Mouse (Mus musculus): ENCODE results near the gene Fbxw11.
"Not testable (repeated sequence)": the region's sequence is repeated elsewhere in the genome, so short reads cannot be mapped to it uniquely, and the experiment has no call there.

Gene Fbxw11

DNA sequence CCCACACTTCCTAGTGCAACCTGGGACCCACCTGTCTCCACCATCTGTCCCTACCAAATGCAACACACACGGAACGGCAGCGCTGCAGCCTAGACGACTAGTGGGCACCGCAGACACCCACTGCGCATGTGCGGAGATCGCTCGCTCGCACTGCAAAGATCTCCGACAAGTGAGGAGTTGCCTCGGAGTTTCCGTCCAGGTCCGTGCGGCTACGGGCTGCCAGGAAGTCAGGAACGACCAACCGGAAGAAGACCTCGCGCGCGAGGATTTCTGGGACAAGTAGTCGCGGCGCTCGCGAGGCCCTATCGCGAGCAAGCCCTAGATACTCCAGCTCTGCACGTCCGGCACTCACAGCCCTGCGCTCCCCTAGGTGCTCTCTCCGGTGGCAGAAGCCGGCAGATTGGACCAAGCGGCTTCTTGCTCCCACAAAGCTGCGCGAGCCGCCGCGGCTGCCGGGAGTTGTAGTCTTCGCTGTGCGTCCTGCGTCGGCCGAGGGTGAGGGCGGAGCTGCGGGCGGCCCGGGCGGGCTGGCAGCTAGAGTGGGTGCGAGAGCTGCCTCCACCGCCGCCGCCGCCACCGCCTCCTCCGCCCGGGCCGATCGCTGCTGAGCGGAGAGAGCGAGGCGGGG lies at the start of gene Fbxw11:
Gene Fbxw11 (plus strand): TSS at position 476 of the 628 bp plus-strand sequence.
- peak; percentile 88 for ATAC-seq (ENCODE audit: insufficient number of reproducible peaks, low FRiP score, low TSS enrichment)

DNA sequence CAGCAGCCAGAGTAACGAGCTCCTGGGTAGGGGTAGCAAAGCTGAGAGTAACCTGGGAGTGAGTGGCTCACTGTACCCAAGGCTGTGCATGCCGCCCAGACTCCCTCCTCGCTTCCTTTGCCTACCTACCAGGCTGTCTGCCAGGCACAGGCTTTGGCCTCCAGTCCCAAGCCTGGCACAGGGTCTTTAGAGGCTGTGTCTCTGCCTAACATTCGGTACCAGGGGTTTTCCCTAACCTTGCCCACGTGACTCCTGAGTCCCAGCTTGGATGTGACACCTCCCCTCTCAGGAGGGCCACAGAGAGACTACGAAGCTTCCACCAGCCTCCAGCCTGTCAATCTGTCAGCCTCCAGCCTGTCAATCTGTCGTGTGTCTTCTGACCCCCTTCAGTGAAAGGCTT lies 49.4 kb upstream of the Fbxw11 start:
- no peak for ATAC-seq (ENCODE audit: insufficient number of reproducible peaks, low FRiP score, low TSS enrichment)

GRCm38 (mm10) chr11:32594122-32594521 lies 48.4 kb upstream of the Fbxw11 start:
- no peak for ATAC-seq (ENCODE audit: insufficient number of reproducible peaks, low FRiP score, low TSS enrichment)

DNA sequence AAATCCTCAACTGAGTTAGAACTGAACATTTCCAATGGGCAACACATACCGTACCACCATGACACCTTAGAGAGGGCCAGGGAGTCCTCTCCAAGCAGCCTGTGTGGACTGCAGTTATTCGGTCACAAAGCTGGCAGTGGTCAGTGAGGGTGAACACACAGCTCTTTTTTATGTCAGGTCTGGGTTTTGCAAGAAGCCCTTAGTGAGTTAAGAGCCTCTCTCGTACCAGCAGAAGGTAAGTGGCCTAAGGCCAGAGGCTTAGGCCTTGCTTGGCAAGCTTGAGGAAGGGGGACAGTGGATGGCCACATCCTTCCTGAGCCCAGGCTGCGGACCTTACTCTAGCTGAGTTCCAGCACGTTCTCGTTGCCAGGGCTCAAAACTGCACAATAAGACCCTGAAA lies 42.2 kb upstream of the Fbxw11 start:
- ATAC-seq (ENCODE audit: insufficient number of reproducible peaks, low FRiP score, low TSS enrichment), result no peak

GRCm38 (mm10) chr11:32601528-32602323 lies 40.8 kb upstream of the Fbxw11 start:
- ATAC-seq (ENCODE audit: insufficient number of reproducible peaks, low FRiP score, low TSS enrichment), result peak; percentile 47; the same call in 1 of the 2 replicates

DNA sequence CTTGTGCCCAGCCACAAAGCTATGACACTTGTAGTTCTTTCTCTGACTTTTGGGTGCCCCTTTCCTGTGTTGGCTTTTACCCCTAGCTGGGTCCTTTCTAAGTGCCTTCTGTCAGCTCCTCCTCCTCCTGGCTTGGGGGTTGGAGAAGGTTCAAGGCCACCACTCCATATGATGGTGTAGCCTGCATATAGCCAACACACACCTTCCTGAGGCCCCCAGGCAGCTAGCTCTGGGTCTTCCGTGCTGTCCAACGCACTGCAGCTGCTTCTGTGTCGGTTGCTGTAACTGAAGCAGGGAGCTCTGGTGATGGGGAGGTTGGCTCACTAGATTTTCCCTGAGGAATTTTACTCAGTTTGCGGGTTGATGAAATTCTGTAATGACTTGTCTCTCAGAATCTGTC lies 37.9 kb upstream of the Fbxw11 start:
- ATAC-seq (ENCODE audit: insufficient number of reproducible peaks, low FRiP score, low TSS enrichment), result no peak

DNA sequence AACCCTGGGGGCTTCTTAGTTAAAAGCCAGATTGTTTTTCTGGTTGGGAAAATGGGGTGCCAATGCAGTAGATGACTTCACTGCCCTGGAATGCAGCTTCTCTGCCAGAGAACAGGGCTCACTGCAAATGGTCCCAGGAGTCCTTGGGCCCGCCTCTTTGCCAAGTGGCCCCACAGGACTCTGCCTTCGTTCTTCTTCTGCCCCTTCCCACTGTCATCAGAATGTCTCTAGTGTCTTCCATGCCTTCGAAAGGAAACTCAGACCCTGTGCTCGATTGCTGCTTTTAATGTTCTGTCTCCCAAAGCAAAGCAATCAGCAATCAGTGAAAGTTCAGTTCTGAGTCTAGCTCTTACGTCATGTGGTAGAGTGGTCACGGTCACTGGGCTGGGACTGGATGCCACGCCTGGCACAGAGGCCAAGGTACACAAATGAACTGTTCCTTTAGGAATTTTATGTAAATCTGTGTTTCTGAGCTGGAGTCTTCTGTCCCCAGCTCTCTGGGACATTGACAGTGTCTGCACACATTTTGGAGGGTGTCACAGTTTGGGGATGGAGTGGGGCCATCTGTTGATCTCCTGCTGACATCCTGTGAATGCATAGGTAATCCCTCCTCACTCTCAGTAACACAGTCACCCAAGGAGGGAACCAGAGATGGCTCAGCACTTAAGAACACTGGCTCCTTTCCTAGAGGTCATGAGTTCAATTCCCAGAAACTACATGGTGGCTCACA lies 37.2 kb upstream of the Fbxw11 start:
- no peak for ATAC-seq (ENCODE audit: insufficient number of reproducible peaks, low FRiP score, low TSS enrichment)

DNA sequence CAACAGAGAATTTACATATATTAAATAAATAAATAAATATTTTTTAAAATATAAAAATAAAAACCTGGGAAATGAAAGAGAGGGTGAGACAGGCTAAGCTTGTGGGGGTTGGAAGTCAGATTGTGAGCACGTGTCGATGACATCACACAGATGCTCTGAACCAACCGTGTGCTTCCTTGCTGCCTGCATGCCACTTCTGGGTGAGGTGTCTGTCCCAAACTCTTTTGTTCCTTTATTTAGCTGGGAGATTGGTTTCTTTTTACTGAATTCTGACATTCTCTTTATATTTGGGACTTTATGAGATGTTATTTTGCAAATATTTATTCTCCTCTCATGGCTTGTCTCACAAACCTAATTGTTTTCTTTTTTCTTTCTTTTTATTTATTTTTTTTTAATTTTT lies 36.6 kb upstream of the Fbxw11 start:
- ATAC-seq (ENCODE audit: insufficient number of reproducible peaks, low FRiP score, low TSS enrichment), result no peak

- no peak for ATAC-seq (ENCODE audit: insufficient number of reproducible peaks, low FRiP score, low TSS enrichment)
These were observed 35.2 kb upstream of the Fbxw11 start for GRCm38 (mm10) chr11:32607319-32607718.

GRCm38 (mm10) chr11:32610616-32611015 lies 31.9 kb upstream of the Fbxw11 start:
- no peak for ATAC-seq (ENCODE audit: insufficient number of reproducible peaks, low FRiP score, low TSS enrichment)

GRCm38 (mm10) chr11:32612304-32612703 lies 30.2 kb upstream of the Fbxw11 start:
- no peak for ATAC-seq (ENCODE audit: insufficient number of reproducible peaks, low FRiP score, low TSS enrichment)

GRCm38 (mm10) chr11:32614463-32614862 lies 28.1 kb upstream of the Fbxw11 start:
- ATAC-seq (ENCODE audit: insufficient number of reproducible peaks, low FRiP score, low TSS enrichment), result no peak

DNA sequence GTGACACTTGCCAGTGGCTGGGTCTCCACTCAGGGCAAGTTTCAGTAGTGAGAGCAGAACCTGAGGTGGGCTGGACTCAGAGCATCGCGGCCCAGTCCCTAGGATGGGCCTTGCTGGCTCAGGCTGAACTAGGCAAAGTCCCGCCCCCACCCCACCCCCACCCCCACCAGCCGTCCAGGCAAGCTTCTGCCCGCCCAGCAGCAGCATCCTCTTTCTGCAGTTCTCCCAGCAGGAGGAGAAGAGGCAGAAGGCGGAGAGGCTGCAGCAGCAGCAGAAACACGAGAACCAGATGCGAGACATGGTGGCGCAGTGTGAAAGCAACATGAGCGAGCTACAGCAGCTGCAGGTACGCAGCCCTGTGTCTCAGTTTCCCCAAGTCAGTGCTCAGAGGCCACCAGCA lies 27.0 kb upstream of the Fbxw11 start:
- ATAC-seq (ENCODE audit: insufficient number of reproducible peaks, low FRiP score, low TSS enrichment), result no peak

GRCm38 (mm10) chr11:32616091-32616490 lies 26.4 kb upstream of the Fbxw11 start:
- no peak for ATAC-seq (ENCODE audit: insufficient number of reproducible peaks, low FRiP score, low TSS enrichment)

DNA sequence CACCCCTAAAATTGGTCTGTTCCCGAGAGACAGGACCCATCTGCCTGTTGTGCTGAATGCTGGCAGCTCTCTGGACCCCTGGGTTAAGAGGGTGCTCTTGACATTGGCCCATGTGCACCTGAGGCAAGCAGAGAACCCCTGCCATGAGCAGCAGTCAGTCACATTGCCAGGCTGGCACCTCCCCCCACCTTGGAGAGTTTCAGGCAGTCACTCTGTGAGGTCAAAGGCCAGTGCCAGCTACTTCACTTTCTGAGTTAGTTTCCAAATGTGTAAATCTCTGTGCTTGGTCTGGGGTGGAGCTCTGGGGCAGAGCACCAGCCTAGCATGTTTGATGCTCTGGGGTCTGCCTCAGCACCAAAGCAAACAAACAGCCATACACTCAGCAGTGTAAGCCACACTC lies 24.5 kb upstream of the Fbxw11 start:
- no peak for ATAC-seq (ENCODE audit: insufficient number of reproducible peaks, low FRiP score, low TSS enrichment)

GRCm38 (mm10) chr11:32618641-32619040 lies 23.9 kb upstream of the Fbxw11 start:
- not testable (repeated sequence) for ATAC-seq (ENCODE audit: insufficient number of reproducible peaks, low FRiP score, low TSS enrichment)

GRCm38 (mm10) chr11:32619257-32619816 lies 23.2 kb upstream of the Fbxw11 start:
- ATAC-seq (ENCODE audit: insufficient number of reproducible peaks, low FRiP score, low TSS enrichment), result no peak

DNA sequence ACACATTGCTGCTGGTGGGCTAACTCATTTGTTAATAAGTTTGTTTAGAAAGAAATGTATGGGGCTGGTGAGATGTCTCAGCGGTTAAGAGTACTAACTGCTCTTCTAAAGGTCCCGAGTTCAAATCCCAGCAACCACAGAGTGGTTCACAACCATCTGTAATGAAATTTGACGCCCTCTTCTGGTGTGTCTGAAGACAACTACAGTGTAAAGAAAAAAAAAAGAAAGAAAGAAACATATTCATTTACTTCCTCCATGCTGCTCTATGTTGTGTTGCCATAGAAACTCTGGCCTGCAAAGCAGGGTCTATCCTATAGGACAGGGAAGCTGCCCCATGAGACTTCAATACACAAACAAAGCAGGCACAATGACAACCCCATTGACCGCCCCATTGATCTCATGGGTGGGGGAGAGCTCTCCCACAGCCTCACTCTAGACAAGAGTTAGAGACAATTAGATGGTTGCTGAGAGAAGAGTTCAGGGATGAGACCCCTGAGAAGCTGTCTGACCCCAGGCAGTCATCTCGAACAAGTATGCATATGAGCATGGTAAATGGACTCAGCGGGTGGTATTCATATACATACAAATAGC lies 22.6 kb upstream of the Fbxw11 start:
- ATAC-seq (ENCODE audit: insufficient number of reproducible peaks, low FRiP score, low TSS enrichment), result no peak

- ATAC-seq (ENCODE audit: insufficient number of reproducible peaks, low FRiP score, low TSS enrichment), result peak; percentile 59; the same call in 1 of the 2 replicates
These were observed 20.6 kb upstream of the Fbxw11 start for GRCm38 (mm10) chr11:32621831-32622478.

All from cerebellum, adult (tissue).